Mouse (Mus musculus): ENCODE measurements around the gene Prkg1. TPM values are rescaled to one million over a fixed set of nuclear protein-coding genes. Genes with fewer than 3 reads are reported as not detected.
A peak's percentile ranks its signal among the peaks of the same experiment; 100 is the strongest.

The Prkg1 gene
- polyA plus RNA-seq, 1 experiment from 2014 or later = 2.1 TPM

GRCm38 (mm10) chr19:31698916-31699315, 65.9 kb downstream of the Prkg1 start:
- Histone ChIP-seq H3K27ac (ENCODE audit: low read depth, low read length) (no peak overlapping the region), H3K9me3 (ENCODE audit: control insufficient read depth, low read length) (no peaks in the 10 kb centered on the region), H3K4me2 (replicated peaks; ENCODE audit: low read depth, low read length) (no peak overlapping the region), H3K36me3 (ENCODE audit: control insufficient read depth, insufficient read depth, low read length) (no peaks in the 10 kb centered on the region), H3K9ac (ENCODE audit: low read depth, low read length) (no peak overlapping the region), H3K27me3 (ENCODE audit: control insufficient read depth, insufficient read depth, low read length) (no peaks in the 10 kb centered on the region), H3K4me1 (ENCODE audit: control insufficient read depth, insufficient read depth, low read length) (no peaks in the 10 kb centered on the region), H3K4me3 (ENCODE audit: low read length) (no peak overlapping the region)
- ATAC-seq (ENCODE audit: low FRiP score, low TSS enrichment) = no peak
- WGBS = 28% methylated on average over 6 of the region's 6 CpGs

GRCm38 (mm10) chr19:31680821-31681220, 84.0 kb downstream of the Prkg1 start:
- Histone ChIP-seq H3K27me3 (ENCODE audit: control insufficient read depth, insufficient read depth, low read length) (no peaks in the 10 kb centered on the region), H3K4me3 (ENCODE audit: low read length) (no peak overlapping the region), H3K36me3 (ENCODE audit: control insufficient read depth, insufficient read depth, low read length) (no peaks in the 10 kb centered on the region), H3K4me1 (ENCODE audit: control insufficient read depth, insufficient read depth, low read length) (no peaks in the 10 kb centered on the region), H3K4me2 (replicated peaks; ENCODE audit: low read depth, low read length) (no peak overlapping the region), H3K9me3 (ENCODE audit: control insufficient read depth, low read length) (no peaks in the 10 kb centered on the region), H3K27ac (ENCODE audit: low read depth, low read length) (no peak overlapping the region), H3K9ac (ENCODE audit: low read depth, low read length) (no peak overlapping the region)
- ATAC-seq (ENCODE audit: low FRiP score, low TSS enrichment) = no peak
- WGBS = 33% methylated on average over 1 of the region's 1 CpGs

GRCm38 (mm10) chr19:31678324-31678723, 86.5 kb downstream of the Prkg1 start:
- Histone ChIP-seq H3K27me3 (ENCODE audit: control insufficient read depth, insufficient read depth, low read length) (no peaks in the 10 kb centered on the region), H3K36me3 (ENCODE audit: control insufficient read depth, insufficient read depth, low read length) (no peaks in the 10 kb centered on the region), H3K27ac (ENCODE audit: low read depth, low read length) (no peak overlapping the region), H3K9ac (ENCODE audit: low read depth, low read length) (no peak overlapping the region), H3K4me2 (replicated peaks; ENCODE audit: low read depth, low read length) (no peak overlapping the region), H3K4me1 (ENCODE audit: control insufficient read depth, insufficient read depth, low read length) (no peaks in the 10 kb centered on the region), H3K9me3 (ENCODE audit: control insufficient read depth, low read length) (no peaks in the 10 kb centered on the region), H3K4me3 (ENCODE audit: low read length) (no peak overlapping the region)
- no peak for ATAC-seq (ENCODE audit: low FRiP score, low TSS enrichment)
- 51% methylated on average over 5 of the region's 5 CpGs for WGBS

GRCm38 (mm10) chr19:31671726-31672125, 93.1 kb downstream of the Prkg1 start:
- no peak overlapping the region for H3K4me3 ChIP-seq (ENCODE audit: low read length)
- WGBS = 67% methylated on average over 5 of the region's 5 CpGs
- no peak overlapping the region for H3K4me2 ChIP-seq (replicated peaks; ENCODE audit: low read depth, low read length)
- no peaks in the 10 kb centered on the region for H3K4me1 ChIP-seq (ENCODE audit: control insufficient read depth, insufficient read depth, low read length)
- no peaks in the 10 kb centered on the region for H3K36me3 ChIP-seq (ENCODE audit: control insufficient read depth, insufficient read depth, low read length)
- no peaks in the 10 kb centered on the region for H3K9me3 ChIP-seq (ENCODE audit: control insufficient read depth, low read length)
- ATAC-seq (ENCODE audit: low FRiP score, low TSS enrichment) = no peak
- H3K27ac ChIP-seq (ENCODE audit: low read depth, low read length) = no peak overlapping the region
- H3K9ac ChIP-seq (ENCODE audit: low read depth, low read length) = no peak overlapping the region
- H3K27me3 ChIP-seq (ENCODE audit: control insufficient read depth, insufficient read depth, low read length) = no peaks in the 10 kb centered on the region

- ATAC-seq (ENCODE audit: low FRiP score, low TSS enrichment) = no peak
These were observed 99.8 kb downstream of the Prkg1 start for GRCm38 (mm10) chr19:31665007-31665406.

GRCm38 (mm10) chr19:31664159-31664991, 100.5 kb downstream of the Prkg1 start:
- Histone ChIP-seq H3K4me3 (ENCODE audit: low read length) (peak overlapping the region; percentile 48), H3K27ac (ENCODE audit: low read depth, low read length) (no peak overlapping the region)
- ATAC-seq (ENCODE audit: low FRiP score, low TSS enrichment) = peak; percentile 76; the same call in 1 of the 2 replicates

More at GRCm38 (mm10) chr19:31665007-31665406, 99.8 kb downstream of the Prkg1 start:
- no peak overlapping the region for H3K27ac ChIP-seq (ENCODE audit: low read depth, low read length)
- H3K9ac ChIP-seq (ENCODE audit: low read depth, low read length) = peak overlapping the region; percentile 25; the same call in 1 of the 2 replicates
- peaks cover 5% of the 10 kb centered on the region for H3K27me3 ChIP-seq (ENCODE audit: control insufficient read depth, insufficient read depth, low read length)
- H3K4me1 ChIP-seq (ENCODE audit: control insufficient read depth, insufficient read depth, low read length) = peaks cover 4% of the 10 kb centered on the region; the same call in 1 of the 2 replicates
- peak overlapping the region; percentile 99 for H3K4me2 ChIP-seq (replicated peaks; ENCODE audit: low read depth, low read length)
- H3K36me3 ChIP-seq (ENCODE audit: control insufficient read depth, insufficient read depth, low read length) = no peaks in the 10 kb centered on the region
- WGBS = 9% methylated on average over 8 of the region's 8 CpGs
- no peaks in the 10 kb centered on the region for H3K9me3 ChIP-seq (ENCODE audit: control insufficient read depth, low read length)
- H3K4me3 ChIP-seq (ENCODE audit: low read length) = peak overlapping the region; percentile 48

GRCm38 (mm10) chr19:31663437-31664158, 101.2 kb downstream of the Prkg1 start:
- no peaks in the 10 kb centered on the region for H3K9me3 ChIP-seq (ENCODE audit: control insufficient read depth, low read length)
- H3K4me2 ChIP-seq (replicated peaks; ENCODE audit: low read depth, low read length) = peak overlapping the region; percentile 99
- peak overlapping the region; percentile 25 for H3K9ac ChIP-seq (ENCODE audit: low read depth, low read length)
- H3K36me3 ChIP-seq (ENCODE audit: control insufficient read depth, insufficient read depth, low read length) = no peaks in the 10 kb centered on the region
- H3K4me1 ChIP-seq (ENCODE audit: control insufficient read depth, insufficient read depth, low read length) = peaks cover 4% of the 10 kb centered on the region; the same call in 1 of the 2 replicates
- peaks cover 5% of the 10 kb centered on the region for H3K27me3 ChIP-seq (ENCODE audit: control insufficient read depth, insufficient read depth, low read length)
- WGBS = 7% methylated on average over 39 of the region's 39 CpGs
- no peak overlapping the region for H3K27ac ChIP-seq (ENCODE audit: low read depth, low read length)
- ATAC-seq (ENCODE audit: low FRiP score, low TSS enrichment) = peak; percentile 77
- peak overlapping the region; percentile 48 for H3K4me3 ChIP-seq (ENCODE audit: low read length)

More at GRCm38 (mm10) chr19:31664159-31664991, 100.5 kb downstream of the Prkg1 start:
- Histone ChIP-seq H3K9me3 (ENCODE audit: control insufficient read depth, low read length) (no peaks in the 10 kb centered on the region), H3K4me2 (replicated peaks; ENCODE audit: low read depth, low read length) (peak overlapping the region; percentile 99), H3K4me1 (ENCODE audit: control insufficient read depth, insufficient read depth, low read length) (peaks cover 4% of the 10 kb centered on the region; the same call in 1 of the 2 replicates), H3K36me3 (ENCODE audit: control insufficient read depth, insufficient read depth, low read length) (no peaks in the 10 kb centered on the region), H3K9ac (ENCODE audit: low read depth, low read length) (peak overlapping the region; percentile 25), H3K27me3 (ENCODE audit: control insufficient read depth, insufficient read depth, low read length) (peaks cover 5% of the 10 kb centered on the region)
- under 1% methylated on average over 52 of the region's 52 CpGs for WGBS

- peaks cover 4% of the 10 kb centered on the region; the same call in 1 of the 2 replicates for H3K4me1 ChIP-seq (ENCODE audit: control insufficient read depth, insufficient read depth, low read length)
- no peaks in the 10 kb centered on the region for H3K36me3 ChIP-seq (ENCODE audit: control insufficient read depth, insufficient read depth, low read length)
- H3K27me3 ChIP-seq (ENCODE audit: control insufficient read depth, insufficient read depth, low read length) = peaks cover 5% of the 10 kb centered on the region
- no peak for ATAC-seq (ENCODE audit: low FRiP score, low TSS enrichment)
- H3K4me3 ChIP-seq (ENCODE audit: low read length) = no peak overlapping the region
- WGBS = 69% methylated on average over 2 of the region's 2 CpGs
- H3K9me3 ChIP-seq (ENCODE audit: control insufficient read depth, low read length) = no peaks in the 10 kb centered on the region
- no peak overlapping the region for H3K4me2 ChIP-seq (replicated peaks; ENCODE audit: low read depth, low read length)
- H3K27ac ChIP-seq (ENCODE audit: low read depth, low read length) = no peak overlapping the region
- no peak overlapping the region for H3K9ac ChIP-seq (ENCODE audit: low read depth, low read length)
These were observed 102.0 kb downstream of the Prkg1 start for GRCm38 (mm10) chr19:31662802-31663201.

All from kidney, embryonic 14.5 days (tissue).